Mouse (Mus musculus): ENCODE results near the gene Prkar1b.

DNA sequence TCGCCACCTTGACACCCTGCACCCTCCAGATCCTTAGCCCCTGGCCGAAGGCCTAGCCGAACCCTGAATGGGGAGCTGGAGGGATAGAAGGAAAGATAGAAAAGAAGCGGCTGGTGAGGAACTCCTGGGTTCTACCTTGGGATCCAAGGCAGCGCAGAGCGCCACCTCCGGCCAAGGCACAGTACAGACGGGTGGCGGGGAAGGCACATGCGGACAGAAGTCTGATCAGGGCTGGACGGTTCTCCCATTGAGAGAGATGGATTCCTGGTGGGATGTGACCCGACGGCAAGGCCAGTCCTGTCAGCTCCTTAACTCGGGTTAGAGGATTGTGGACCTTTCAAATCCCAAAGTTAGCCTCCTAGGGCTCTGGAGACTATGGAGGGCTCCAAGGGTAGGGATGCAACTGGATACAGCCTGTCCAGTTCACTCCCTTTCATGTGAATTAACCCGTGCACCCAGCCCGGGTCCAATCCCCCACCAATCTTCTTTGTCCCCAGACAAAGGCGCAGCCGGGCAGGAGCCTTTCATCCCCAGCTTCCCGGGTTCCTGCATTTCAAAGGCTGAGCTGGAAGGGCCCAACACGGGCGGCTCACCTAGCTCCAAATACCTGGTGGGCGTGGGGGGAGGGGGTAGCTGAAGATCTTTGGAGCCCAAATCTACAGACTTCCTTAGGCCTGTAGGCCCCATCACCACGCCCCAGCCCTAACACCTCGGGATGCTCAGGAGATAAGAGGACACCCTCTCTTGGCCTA, 153.3 kb downstream of the Prkar1b start:
- TF ChIP-seq CTCF (IDR thresholded peaks at IDR 0.05; ENCODE audit: control insufficient read depth, insufficient read depth, low read length) (no peak), POLR2A (IDR thresholded peaks at IDR 0.05; ENCODE audit: borderline replicate concordance, control insufficient read depth, low read depth, low read length) (no peak)

Data from bone marrow, adult 2 months (tissue).